Mouse (Mus musculus) forebrain, embryonic 14.5 days (tissue): Measurements from ENCODE around the gene Tbc1d17. TPM values are rescaled to one million over a fixed set of nuclear protein-coding genes. Genes with fewer than 3 reads are reported as not detected.

ENCODE experiments used
- ATAC-seq: fragments of 200-750 bp; cut with Nextera tagmentation; 2 replicates; pipeline ENCODE4 v1.8.0; 2017; ENCODE audit warnings: mild to moderate bottlenecking, moderate library complexity
- DNase-seq: peaks from one replicate; pipeline ENCODE4 v3.0.0-alpha.2; 2015; ENCODE audit warnings: low spot score
- H3K27ac ChIP-seq: fragments of 300-500 bp; sonication (generic); 2 replicates; pipeline ENCODE4 v1.5.1; 2014; ENCODE audit warnings: low read depth, mild to moderate bottlenecking, control low read depth, low read length, moderate library complexity
- H3K27me3 ChIP-seq: fragments of 300-500 bp; sonication (generic); replicated peaks from 2 replicates; pipeline ENCODE4 v1.6.1; 2014; ENCODE audit warnings: low read length, control low read depth, mixed read lengths; ENCODE audit not compliant: control insufficient read depth, insufficient read depth
- H3K36me3 ChIP-seq: fragments of 300-500 bp; sonication (generic); 2 replicates; pipeline ENCODE4 v1.6.1; 2014; ENCODE audit warnings: low read length, control low read depth; ENCODE audit not compliant: control insufficient read depth, insufficient read depth
- H3K4me1 ChIP-seq: fragments of 300-500 bp; sonication (generic); 2 replicates; pipeline ENCODE4 v1.6.1; 2014; ENCODE audit warnings: antibody characterized with exemption, low read length, control low read depth; ENCODE audit not compliant: control insufficient read depth, insufficient read depth
- H3K4me2 ChIP-seq: fragments of 300-500 bp; sonication (generic); 2 replicates; pipeline ENCODE4 v1.6.1; 2014; ENCODE audit warnings: mild to moderate bottlenecking, control low read depth, low read length
- H3K4me3 ChIP-seq: fragments of 300-500 bp; sonication (generic); 2 replicates; pipeline ENCODE4 v1.5.1; 2014; ENCODE audit warnings: low read depth, low read length, control low read depth
- H3K9ac ChIP-seq: fragments of 300-500 bp; sonication (generic); 2 replicates; pipeline ENCODE4 v1.6.1; 2014; ENCODE audit warnings: mild to moderate bottlenecking, low read length, control low read depth, moderate library complexity
- H3K9me3 ChIP-seq: fragments of 300-500 bp; sonication (generic); replicated peaks from 2 replicates; pipeline ENCODE4 v1.6.1; 2016; ENCODE audit warnings: low read length, control low read depth, mixed read lengths; ENCODE audit not compliant: control insufficient read depth
- WGBS: fragments of 180-500 bp; shearing (Covaris S2); extraction: QIAGEN DNeasy Blood & Tissue Kit; methylation state at CpG from one replicate; pipeline ENCODE4 v1.1.7; 2014; 5-methylcytosine and 5-hydroxymethylcytosine counted together
- polyA plus RNA-seq: library from polyadenylated mRNA; unstranded; fragments of >200 nt; fragmentation: Nextera tagmentation; extraction: Ambion mirVana; gene quantifications from 2 replicates; pipeline ENCODE4 v1.2.1, GENCODE M21; 2014

Tbc1d17 gene
- polyA plus RNA-seq, 1 experiment from 2014 or later, result 79.6 TPM

DNA sequence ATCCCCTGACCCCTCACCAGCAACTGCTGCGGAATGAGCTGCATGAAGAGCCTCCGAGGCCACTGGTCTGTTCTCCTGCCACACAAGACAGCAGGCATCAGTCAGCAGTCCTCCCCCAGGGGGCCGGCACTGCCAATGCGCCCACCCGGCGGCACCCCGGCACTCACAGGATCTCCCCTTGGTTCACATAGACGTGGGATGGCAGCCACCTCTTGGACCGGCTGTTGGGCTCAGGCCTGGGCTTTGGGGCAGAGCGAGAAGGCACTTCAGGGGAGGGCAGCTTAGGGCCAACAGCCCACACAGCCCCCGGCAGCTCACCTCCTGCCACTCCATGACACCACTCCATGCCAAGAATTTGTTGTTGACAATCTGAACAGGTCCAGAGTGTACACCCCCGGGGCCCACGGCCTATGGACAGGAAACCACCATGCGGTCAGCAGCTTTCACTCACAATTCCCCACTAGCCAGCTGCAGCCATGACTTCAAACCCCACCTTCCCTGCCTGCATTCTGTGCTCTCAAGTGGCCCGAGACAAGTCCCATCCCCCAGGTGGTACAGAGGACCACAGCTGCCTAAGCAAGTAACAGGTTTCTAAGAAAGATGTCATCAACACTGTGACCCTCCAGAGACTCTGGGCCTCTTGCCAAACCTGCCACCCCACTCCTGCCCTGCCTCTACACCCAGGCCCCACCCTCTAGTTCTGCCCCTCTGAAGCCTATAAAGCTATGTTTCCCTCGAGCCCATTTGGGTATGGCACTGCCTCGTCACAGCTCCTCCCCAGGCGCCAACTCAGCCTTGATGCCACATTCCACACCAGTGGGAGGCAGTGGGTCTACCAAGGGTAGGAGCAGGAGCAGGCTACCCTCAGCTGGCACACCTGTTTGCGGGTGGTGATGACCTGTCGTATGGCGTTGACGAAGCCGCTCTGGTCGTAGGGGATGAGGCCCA lies 16.0 kb upstream of the Tbc1d17 start:
- Histone ChIP-seq H3K4me2 (no peak overlapping the region), H3K27ac (no peak overlapping the region), H3K4me1 (peaks cover 27% of the 10 kb centered on the region), H3K27me3 (no peaks in the 10 kb centered on the region), H3K9ac (no peak overlapping the region), H3K9me3 (no peaks in the 10 kb centered on the region), H3K36me3 (peaks cover 59% of the 10 kb centered on the region), H3K4me3 (no peak overlapping the region)
- ATAC-seq (no peak), DNase-seq (no peak)
- 84% methylated on average over 24 of the region's 24 CpGs for WGBS

DNA sequence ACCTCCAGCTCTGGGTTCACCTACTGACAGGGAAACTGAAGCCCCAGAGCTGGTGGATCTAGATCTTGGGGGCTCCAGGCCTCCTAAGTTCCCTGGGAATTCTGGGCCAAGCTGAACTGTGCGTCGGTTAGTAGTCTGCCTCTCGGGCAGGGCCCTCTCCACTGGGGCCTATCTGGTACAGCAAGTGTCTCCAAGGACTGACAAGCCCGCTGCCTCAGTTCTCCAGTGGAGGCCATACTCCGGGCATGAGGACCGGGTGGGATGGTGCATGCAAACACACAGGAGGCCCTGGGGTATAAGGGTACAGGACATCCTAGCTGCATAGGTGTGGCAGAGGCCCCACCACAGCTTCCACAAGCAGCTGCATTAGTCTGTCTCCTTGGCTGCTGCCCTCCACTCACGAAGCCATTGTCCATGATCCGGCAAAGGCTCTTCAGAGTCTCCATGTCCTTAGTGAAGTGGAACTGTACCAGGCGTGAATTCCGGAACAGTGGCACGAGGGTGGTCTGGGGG lies 15.2 kb upstream of the Tbc1d17 start:
- Histone ChIP-seq H3K4me3 (no peak overlapping the region), H3K4me1 (peaks cover 27% of the 10 kb centered on the region), H3K9me3 (no peaks in the 10 kb centered on the region), H3K27ac (no peak overlapping the region), H3K27me3 (no peaks in the 10 kb centered on the region), H3K4me2 (no peak overlapping the region), H3K36me3 (peaks cover 59% of the 10 kb centered on the region), H3K9ac (no peak overlapping the region)
- ATAC-seq (no peak), DNase-seq (no peak)
- WGBS, result 85% methylated on average over 11 of the region's 11 CpGs

GRCm38 (mm10) chr7:44863210-44863609 lies 14.3 kb upstream of the Tbc1d17 start:
- 89% methylated on average over 14 of the region's 14 CpGs for WGBS
- Histone ChIP-seq H3K27me3 (no peaks in the 10 kb centered on the region), H3K4me3 (no peak overlapping the region), H3K4me2 (no peak overlapping the region), H3K9me3 (no peaks in the 10 kb centered on the region), H3K4me1 (peaks cover 28% of the 10 kb centered on the region), H3K36me3 (peaks cover 59% of the 10 kb centered on the region), H3K27ac (no peak overlapping the region), H3K9ac (no peak overlapping the region)
- ATAC-seq (no peak), DNase-seq (no peak)

GRCm38 (mm10) chr7:44862434-44862833 lies 13.6 kb upstream of the Tbc1d17 start:
- Histone ChIP-seq H3K27me3 (no peaks in the 10 kb centered on the region), H3K27ac (no peak overlapping the region), H3K9ac (no peak overlapping the region), H3K9me3 (no peaks in the 10 kb centered on the region), H3K4me2 (no peak overlapping the region), H3K36me3 (peaks cover 56% of the 10 kb centered on the region), H3K4me3 (no peak overlapping the region), H3K4me1 (peaks cover 25% of the 10 kb centered on the region)
- WGBS, result 87% methylated on average over 8 of the region's 8 CpGs
- ATAC-seq, result no peak
- DNase-seq, result no peak

DNA sequence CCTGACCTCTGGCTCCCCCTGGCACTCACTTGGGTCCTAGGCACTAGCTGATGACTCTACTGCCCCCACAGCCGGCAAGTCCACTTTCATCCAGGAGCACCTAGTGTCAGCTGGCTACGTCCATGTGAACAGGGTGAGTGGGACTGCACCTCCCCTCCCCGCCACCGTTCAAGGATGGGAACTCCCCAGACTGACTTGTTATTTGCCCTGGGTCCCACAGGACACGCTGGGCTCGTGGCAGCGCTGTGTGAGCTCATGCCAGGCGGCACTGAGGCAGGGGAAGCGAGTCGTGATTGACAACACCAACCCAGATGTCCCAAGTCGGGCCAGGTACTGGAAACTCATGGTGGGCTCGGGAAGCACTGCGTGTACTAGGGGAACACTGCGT lies 12.5 kb upstream of the Tbc1d17 start:
- DNase-seq (no peak), ATAC-seq (no peak)
- 82% methylated on average over 14 of the region's 14 CpGs for WGBS
- peaks cover 20% of the 10 kb centered on the region for H3K4me1 ChIP-seq
- H3K27ac ChIP-seq, result peak overlapping the region; percentile 15; the same call in 1 of the 2 replicates
- H3K4me3 ChIP-seq, result no peak overlapping the region
- H3K9ac ChIP-seq, result no peak overlapping the region
- peaks cover 52% of the 10 kb centered on the region for H3K36me3 ChIP-seq
- H3K4me2 ChIP-seq, result no peak overlapping the region
- H3K27me3 ChIP-seq, result no peaks in the 10 kb centered on the region
- no peaks in the 10 kb centered on the region for H3K9me3 ChIP-seq

GRCm38 (mm10) chr7:44860576-44861428 lies 11.9 kb upstream of the Tbc1d17 start:
- Histone ChIP-seq H3K4me2 (no peak overlapping the region), H3K4me1 (peaks cover 13% of the 10 kb centered on the region), H3K27me3 (no peaks in the 10 kb centered on the region), H3K9me3 (no peaks in the 10 kb centered on the region), H3K4me3 (no peak overlapping the region), H3K36me3 (peaks cover 46% of the 10 kb centered on the region), H3K27ac (peak overlapping the region; percentile 15; the same call in 1 of the 2 replicates), H3K9ac (no peak overlapping the region)
- WGBS, result 55% methylated on average over 22 of the region's 22 CpGs
- peak; percentile 37 for ATAC-seq
- peak; percentile 75 for DNase-seq

DNA sequence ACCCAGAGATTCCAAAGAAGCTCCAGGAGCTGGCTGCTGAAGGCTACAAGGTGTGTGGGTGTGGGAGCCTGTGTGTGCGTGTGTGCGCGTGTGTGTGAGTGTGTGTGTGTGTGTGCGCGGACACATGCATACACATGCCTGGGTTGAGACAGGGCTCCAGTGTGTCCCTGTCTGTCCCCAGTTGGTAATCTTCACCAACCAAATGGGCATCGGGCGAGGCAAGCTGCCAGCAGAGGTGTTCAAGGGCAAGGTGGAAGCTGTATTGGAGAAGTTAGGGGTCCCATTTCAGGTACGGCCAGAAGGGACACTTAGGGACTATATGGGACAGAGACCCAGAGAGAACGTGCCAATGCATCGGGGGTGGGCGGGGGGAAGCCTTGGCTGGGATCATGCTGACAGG lies 11.0 kb upstream of the Tbc1d17 start:
- Histone ChIP-seq H3K27me3 (no peaks in the 10 kb centered on the region), H3K9me3 (no peaks in the 10 kb centered on the region), H3K9ac (no peak overlapping the region), H3K36me3 (peaks cover 37% of the 10 kb centered on the region), H3K4me3 (no peak overlapping the region), H3K27ac (no peak overlapping the region), H3K4me2 (no peak overlapping the region), H3K4me1 (peaks cover 15% of the 10 kb centered on the region)
- ATAC-seq (no peak), DNase-seq (no peak)
- 90% methylated on average over 11 of the region's 11 CpGs for WGBS

GRCm38 (mm10) chr7:44857905-44858304 lies 9.0 kb upstream of the Tbc1d17 start:
- H3K27ac ChIP-seq, result no peak overlapping the region
- 30% methylated on average over 8 of the region's 8 CpGs for WGBS
- ATAC-seq (no peak), DNase-seq (no peak)
- H3K4me2 ChIP-seq, result peak overlapping the region; percentile 86
- peak overlapping the region; percentile 72 for H3K4me3 ChIP-seq
- peaks cover 26% of the 10 kb centered on the region for H3K4me1 ChIP-seq
- H3K9me3 ChIP-seq, result no peaks in the 10 kb centered on the region
- H3K36me3 ChIP-seq, result peaks cover 21% of the 10 kb centered on the region
- H3K9ac ChIP-seq, result peak overlapping the region; percentile 84
- H3K27me3 ChIP-seq, result no peaks in the 10 kb centered on the region
